Mouse (Mus musculus) liver, postnatal 0 days (tissue): ENCODE data around the gene Dgkb. TPM values are rescaled to one million over a fixed set of nuclear protein-coding genes. Genes with fewer than 3 reads are reported as not detected.

Experiments
- ATAC-seq: fragments of 200-750 bp; cut with Nextera tagmentation; 2 replicates; pipeline ENCODE4 v1.8.0; 2017; ENCODE audit warnings: mild to moderate bottlenecking, moderate library complexity
- DNase-seq: peaks from one replicate; pipeline ENCODE4 v3.0.0-alpha.2; 2016
- H3K27ac ChIP-seq: fragments of 300-500 bp; sonication (generic); 2 replicates; pipeline ENCODE4 v1.5.1; 2014; ENCODE audit warnings: antibody characterized with exemption, moderate library complexity, mild to moderate bottlenecking, low read depth
- H3K27me3 ChIP-seq: fragments of 300-500 bp; sonication (generic); 2 replicates; pipeline ENCODE4 v1.6.1; 2014; ENCODE audit warnings: low read length, control low read depth, mixed read lengths; ENCODE audit not compliant: insufficient read depth
- H3K36me3 ChIP-seq: fragments of 300-500 bp; sonication (generic); replicated peaks from 2 replicates; pipeline ENCODE4 v1.6.1; 2014; ENCODE audit warnings: mild to moderate bottlenecking, control low read depth, low read length, moderate library complexity, mixed read lengths; ENCODE audit not compliant: insufficient read depth
- H3K4me1 ChIP-seq: fragments of 300-500 bp; sonication (generic); 2 replicates; pipeline ENCODE4 v1.6.1; 2014; ENCODE audit warnings: antibody characterized with exemption, mild to moderate bottlenecking, control low read depth; ENCODE audit not compliant: insufficient read depth
- H3K4me2 ChIP-seq: fragments of 300-500 bp; sonication (generic); 2 replicates; pipeline ENCODE4 v1.6.1; 2014; ENCODE audit warnings: low read depth, mild to moderate bottlenecking, low read length, moderate library complexity, mixed read lengths
- H3K4me3 ChIP-seq: fragments of 300-500 bp; sonication (generic); 2 replicates; pipeline ENCODE4 v1.5.1; 2014; ENCODE audit warnings: low read depth, low read length
- H3K9ac ChIP-seq: fragments of 300-500 bp; sonication (generic); replicated peaks from 2 replicates; pipeline ENCODE4 v1.6.1; 2014; ENCODE audit warnings: mild to moderate bottlenecking, moderate library complexity
- H3K9me3 ChIP-seq: fragments of 300-500 bp; sonication (generic); 2 replicates; pipeline ENCODE4 v1.6.1; 2016; ENCODE audit warnings: mild to moderate bottlenecking, control low read depth, low read length, mixed read lengths
- CTCF ChIP-seq: sonication (generic); IDR thresholded peaks from 2 replicates; pipeline ENCODE4 v1.5.1; 2016; ENCODE audit warnings: antibody characterized with exemption, low read depth
- EP300 ChIP-seq: IDR thresholded peaks from 2 replicates; pipeline ENCODE4 v1.6.1; 2016; ENCODE audit warnings: antibody characterized with exemption, low read depth, mild to moderate bottlenecking
- WGBS: fragments of 180-500 bp; shearing (Covaris S2); extraction: QIAGEN DNeasy Blood & Tissue Kit; methylation state at CpG from one replicate; pipeline ENCODE4 v1.1.7; 2014; ENCODE audit not compliant: insufficient replicate concordance; 5-methylcytosine and 5-hydroxymethylcytosine counted together
- polyA plus RNA-seq: library from polyadenylated mRNA; unstranded; fragments of >200 nt; fragmentation: Nextera tagmentation; extraction: Ambion mirVana; gene quantifications from 2 replicates; pipeline ENCODE4 v1.2.1, GENCODE M21; 2015

Gene Dgkb
- polyA plus RNA-seq, 1 experiment from 2014 or later = not detected

DNA sequence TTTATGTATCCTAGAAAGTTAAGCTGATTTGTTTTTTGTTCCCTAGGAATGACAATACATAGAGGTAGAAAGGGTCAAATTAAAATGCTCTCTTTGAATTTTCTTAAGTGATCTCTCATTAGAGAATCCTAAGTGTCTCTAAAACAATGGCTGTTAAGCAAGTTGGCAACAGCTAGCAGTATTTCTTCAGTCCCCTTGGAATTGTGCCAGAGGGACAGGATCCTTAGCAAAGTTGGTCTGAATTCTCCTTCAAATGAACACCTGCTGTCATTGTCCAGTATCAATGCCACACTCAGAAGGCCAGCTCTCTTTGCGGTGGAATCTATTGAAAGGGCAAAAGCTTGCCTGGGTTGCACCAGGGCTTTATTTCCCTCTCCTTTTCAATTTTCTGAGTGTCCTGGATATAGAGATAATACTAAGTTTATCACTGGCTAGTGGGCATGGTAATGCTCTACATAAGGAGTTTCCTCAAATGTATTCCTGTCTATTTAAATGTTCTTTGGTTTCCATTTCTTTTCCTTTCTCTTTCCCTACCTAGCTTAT is 510.3 kb downstream of the Dgkb start:
- Histone ChIP-seq H3K4me1 (no peaks in the 10 kb centered on the region), H3K27me3 (no peaks in the 10 kb centered on the region), H3K4me3 (no peak overlapping the region), H3K27ac (no peak overlapping the region), H3K9ac (no peak overlapping the region), H3K4me2 (no peak overlapping the region), H3K36me3 (no peaks in the 10 kb centered on the region), H3K9me3 (no peaks in the 10 kb centered on the region)
- 80% methylated on average over 1 of the region's 1 CpGs for WGBS
- TF ChIP-seq CTCF = no peak
- TF ChIP-seq EP300 = no peak
- ATAC-seq (no peak), DNase-seq (no peak)

DNA sequence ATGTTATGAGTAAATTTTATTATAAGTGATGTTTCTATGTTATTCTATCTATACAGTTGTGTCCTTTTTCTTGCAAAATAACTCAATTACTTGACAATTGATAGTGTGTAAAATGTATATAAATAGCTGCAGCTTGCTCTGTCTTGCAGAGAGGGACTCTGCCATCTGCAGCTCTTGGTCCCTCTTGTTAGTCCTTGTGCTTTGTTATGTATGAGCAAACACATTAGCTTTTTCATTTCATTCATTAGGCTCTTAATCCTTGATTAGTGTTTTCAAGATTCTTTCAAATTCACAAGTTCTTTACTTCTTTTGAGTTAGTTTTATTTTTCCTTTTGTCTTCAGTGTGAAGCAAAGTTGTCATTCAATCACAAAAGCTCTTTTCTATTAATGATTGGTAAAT is 511.3 kb downstream of the Dgkb start:
- H3K4me3 ChIP-seq = no peak overlapping the region
- no peak for TF ChIP-seq EP300
- TF ChIP-seq CTCF = no peak
- no peak overlapping the region for H3K9ac ChIP-seq
- no peaks in the 10 kb centered on the region for H3K36me3 ChIP-seq
- no peak overlapping the region for H3K4me2 ChIP-seq
- no peak overlapping the region for H3K27ac ChIP-seq
- H3K9me3 ChIP-seq = no peaks in the 10 kb centered on the region
- ATAC-seq = no peak
- no peaks in the 10 kb centered on the region for H3K27me3 ChIP-seq
- no peaks in the 10 kb centered on the region for H3K4me1 ChIP-seq
- DNase-seq = no peak

DNA sequence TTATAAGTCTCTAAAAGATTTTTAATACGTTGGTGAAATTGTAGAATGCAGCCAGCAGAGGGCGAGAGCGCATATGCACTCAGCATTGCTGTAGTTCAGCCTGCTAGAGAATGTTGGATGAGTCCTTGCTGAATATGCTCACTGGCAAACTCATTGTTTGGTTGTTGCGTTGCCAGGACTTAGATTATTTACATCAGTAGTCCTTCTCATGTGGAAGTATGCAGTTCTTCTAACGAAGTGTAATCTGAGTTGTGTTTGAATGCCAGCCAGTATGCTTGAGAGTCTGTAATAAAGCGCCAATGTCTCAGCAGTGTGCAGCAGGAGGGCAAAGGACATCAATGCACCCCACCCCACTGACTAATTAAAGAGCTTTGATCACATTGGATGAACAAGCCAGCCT is 525.1 kb downstream of the Dgkb start:
- Histone ChIP-seq H3K4me3 (no peak overlapping the region), H3K4me2 (no peak overlapping the region), H3K4me1 (no peaks in the 10 kb centered on the region), H3K27ac (no peak overlapping the region), H3K9ac (no peak overlapping the region), H3K9me3 (no peaks in the 10 kb centered on the region), H3K36me3 (no peaks in the 10 kb centered on the region), H3K27me3 (no peaks in the 10 kb centered on the region)
- TF ChIP-seq EP300 = no peak
- TF ChIP-seq CTCF = peak; percentile 61
- DNase-seq = peak; percentile 30
- ATAC-seq = no peak
- WGBS = 18% methylated on average over 6 of the region's 6 CpGs

DNA sequence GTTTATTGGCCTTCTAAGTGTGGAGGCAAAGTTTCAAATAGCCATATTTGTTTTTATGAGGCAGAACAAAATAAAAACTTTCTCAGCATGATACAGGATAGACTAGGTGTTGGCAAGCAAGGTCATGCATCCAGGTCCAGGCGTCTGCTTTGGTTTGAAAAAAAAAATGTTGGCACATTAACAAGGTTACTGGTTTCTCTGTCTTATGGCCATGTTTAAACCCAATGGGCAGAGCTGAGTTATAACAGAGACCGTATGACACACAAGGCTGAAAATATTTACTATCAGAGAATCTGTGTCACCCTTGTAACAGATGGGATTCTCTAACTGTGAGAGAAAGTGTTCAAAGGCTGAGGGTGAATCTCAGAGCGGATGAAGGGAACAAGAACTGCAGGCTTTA is 535.0 kb downstream of the Dgkb start:
- Histone ChIP-seq H3K36me3 (no peaks in the 10 kb centered on the region), H3K4me3 (no peak overlapping the region), H3K9me3 (no peaks in the 10 kb centered on the region), H3K27me3 (no peaks in the 10 kb centered on the region), H3K4me2 (no peak overlapping the region), H3K9ac (no peak overlapping the region), H3K27ac (no peak overlapping the region), H3K4me1 (no peaks in the 10 kb centered on the region)
- 78% methylated on average over 3 of the region's 3 CpGs for WGBS
- TF ChIP-seq CTCF = no peak
- TF ChIP-seq EP300 = no peak
- ATAC-seq (no peak), DNase-seq (no peak)

DNA sequence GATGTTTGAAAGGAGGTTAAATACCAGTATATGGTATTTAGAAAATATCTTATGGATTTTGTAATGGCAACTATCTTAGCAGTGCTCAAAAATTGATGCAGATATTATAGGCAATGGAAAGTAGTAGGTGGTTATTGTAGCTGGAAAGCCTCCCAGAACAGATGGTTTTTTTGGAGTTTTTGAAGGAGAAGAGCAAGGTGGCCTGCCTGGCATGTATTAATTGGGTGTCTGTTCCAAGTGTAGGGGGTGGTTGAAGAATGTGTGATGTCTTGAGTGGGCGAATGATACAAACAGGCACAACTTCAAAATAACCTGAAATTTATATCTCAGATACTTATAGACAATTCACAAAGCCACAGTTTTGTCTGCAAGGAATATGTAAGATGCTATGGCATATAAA is 538.9 kb downstream of the Dgkb start:
- H3K4me1 ChIP-seq = no peaks in the 10 kb centered on the region
- H3K9ac ChIP-seq = no peak overlapping the region
- 85% methylated on average over 1 of the region's 1 CpGs for WGBS
- no peak overlapping the region for H3K4me3 ChIP-seq
- no peaks in the 10 kb centered on the region for H3K9me3 ChIP-seq
- DNase-seq (no peak), ATAC-seq (no peak)
- no peak overlapping the region for H3K27ac ChIP-seq
- TF ChIP-seq CTCF = no peak
- no peak for TF ChIP-seq EP300
- H3K27me3 ChIP-seq = no peaks in the 10 kb centered on the region
- H3K36me3 ChIP-seq = no peaks in the 10 kb centered on the region
- H3K4me2 ChIP-seq = no peak overlapping the region

DNA sequence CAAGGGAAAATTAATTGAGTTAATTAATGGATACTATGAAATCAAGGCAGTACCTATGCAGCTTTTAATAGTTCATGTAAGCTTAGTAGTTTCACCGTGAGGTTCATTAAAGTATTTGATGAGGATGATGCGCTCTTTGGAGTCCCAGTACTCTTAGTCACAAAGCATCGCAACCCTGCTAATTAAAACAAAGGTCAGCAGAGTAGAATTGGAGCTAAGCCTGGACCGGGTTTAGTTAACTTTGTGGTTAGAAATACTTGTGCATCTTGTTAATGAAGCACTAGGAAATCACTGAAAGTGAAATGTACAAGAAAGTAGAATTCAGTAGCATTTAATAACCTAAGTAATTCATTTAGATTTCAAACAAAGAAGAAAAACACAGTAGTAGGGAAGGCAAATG is 544.0 kb downstream of the Dgkb start:
- WGBS = 81% methylated on average over 4 of the region's 4 CpGs
- H3K9ac ChIP-seq = no peak overlapping the region
- H3K4me2 ChIP-seq = no peak overlapping the region
- H3K27me3 ChIP-seq = no peaks in the 10 kb centered on the region
- DNase-seq = no peak
- H3K4me1 ChIP-seq = no peaks in the 10 kb centered on the region
- no peak for ATAC-seq
- H3K9me3 ChIP-seq = no peaks in the 10 kb centered on the region
- no peaks in the 10 kb centered on the region for H3K36me3 ChIP-seq
- TF ChIP-seq CTCF (no peak), EP300 (no peak)
- no peak overlapping the region for H3K4me3 ChIP-seq
- H3K27ac ChIP-seq = no peak overlapping the region

DNA sequence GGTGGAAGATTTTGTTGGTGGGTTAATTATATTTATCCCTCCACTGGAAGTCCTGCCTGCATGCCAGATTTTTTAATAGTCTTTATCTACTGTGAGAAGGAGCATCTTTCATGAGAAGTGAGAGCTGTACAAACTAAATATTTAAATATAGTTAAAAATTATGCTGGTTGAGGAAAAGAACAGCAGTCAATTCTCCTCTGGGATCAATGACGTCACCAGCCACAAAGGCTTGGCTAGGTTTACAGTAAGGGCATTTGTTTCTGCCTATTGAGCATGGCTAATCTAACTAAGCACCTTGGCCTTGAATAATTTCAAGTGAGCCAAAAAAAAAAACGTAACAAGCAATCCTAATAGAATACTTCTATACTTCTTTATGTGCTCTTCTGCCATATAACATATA is 554.1 kb downstream of the Dgkb start:
- DNase-seq (no peak), ATAC-seq (no peak)
- TF ChIP-seq CTCF (no peak), EP300 (no peak)
- no peak overlapping the region for H3K9ac ChIP-seq
- H3K27me3 ChIP-seq = no peaks in the 10 kb centered on the region
- no peak overlapping the region for H3K4me2 ChIP-seq
- no peaks in the 10 kb centered on the region for H3K4me1 ChIP-seq
- H3K9me3 ChIP-seq = no peaks in the 10 kb centered on the region
- H3K4me3 ChIP-seq = no peak overlapping the region
- no peak overlapping the region for H3K27ac ChIP-seq
- WGBS = 65% methylated on average over 2 of the region's 2 CpGs
- no peaks in the 10 kb centered on the region for H3K36me3 ChIP-seq
